Mouse (Mus musculus) forebrain, embryonic 11.5 days (tissue): ENCODE measurements at regions not wholly inside any gene's neighbourhood (a gene's known extent, or its start where the extent isn't known, plus 50 kb on each side); places are given as distances from the start of the nearest gene placed in this dataset.
A peak's percentile ranks its signal among the peaks of the same experiment; 100 is the strongest.

Experiments
- ATAC-seq: fragments of 200-750 bp; cut with Nextera tagmentation; replicated peaks from 2 replicates; pipeline ENCODE4 v1.8.0; 2017; ENCODE audit warnings: moderate TSS enrichment; ENCODE audit not compliant: low FRiP score
- DNase-seq: peaks from one replicate; pipeline ENCODE4 v3.0.0-alpha.2; 2017; ENCODE audit warnings: low spot score
- H3K27ac ChIP-seq: fragments of 300-500 bp; sonication (generic); 2 replicates; pipeline ENCODE4 v1.5.1; 2014; ENCODE audit warnings: low read depth, low read length
- H3K27me3 ChIP-seq: fragments of 300-500 bp; sonication (generic); 2 replicates; pipeline ENCODE4 v1.6.1; 2014; ENCODE audit warnings: mild to moderate bottlenecking, low read length, mixed read lengths; ENCODE audit not compliant: control insufficient read depth, insufficient read depth
- H3K36me3 ChIP-seq: fragments of 300-500 bp; sonication (generic); 2 replicates; pipeline ENCODE4 v1.6.1; 2014; ENCODE audit warnings: mild to moderate bottlenecking, low read length, moderate library complexity, mixed read lengths; ENCODE audit not compliant: control insufficient read depth, insufficient read depth
- H3K4me1 ChIP-seq: fragments of 300-500 bp; sonication (generic); replicated peaks from 2 replicates; pipeline ENCODE4 v1.6.1; 2014; ENCODE audit warnings: low read length, mixed read lengths; ENCODE audit not compliant: control insufficient read depth, insufficient read depth
- H3K4me2 ChIP-seq: fragments of 300-500 bp; sonication (generic); 2 replicates; pipeline ENCODE4 v1.6.1; 2014; ENCODE audit warnings: low read depth, mild to moderate bottlenecking, low read length, moderate library complexity, mixed read lengths; ENCODE audit not compliant: severe bottlenecking
- H3K4me3 ChIP-seq: fragments of 300-500 bp; sonication (generic); 2 replicates; pipeline ENCODE4 v1.5.1; 2014; ENCODE audit warnings: low read depth, low read length
- H3K9ac ChIP-seq: fragments of 300-500 bp; sonication (generic); 2 replicates; pipeline ENCODE4 v1.6.1; 2014; ENCODE audit warnings: low read length
- H3K9me3 ChIP-seq: fragments of 300-500 bp; sonication (generic); 2 replicates; pipeline ENCODE4 v1.6.1; 2016; ENCODE audit warnings: low read length, mixed read lengths; ENCODE audit not compliant: control insufficient read depth
- WGBS: fragments of 180-500 bp; shearing (Covaris S2); extraction: QIAGEN DNeasy Blood & Tissue Kit; methylation state at CpG from one replicate; pipeline ENCODE4 v1.1.7; 2014; 5-methylcytosine and 5-hydroxymethylcytosine counted together

GRCm38 (mm10) chr9:101413071-101413633 lies 161.6 kb upstream of the Ppp2r3a start:
- ATAC-seq (no peak), DNase-seq (no peak)
- Histone ChIP-seq H3K4me1 (no peaks in the 10 kb centered on the region), H3K27me3 (no peaks in the 10 kb centered on the region), H3K9me3 (no peaks in the 10 kb centered on the region), H3K27ac (no peak overlapping the region), H3K9ac (no peak overlapping the region), H3K36me3 (no peaks in the 10 kb centered on the region), H3K4me2 (no peak overlapping the region), H3K4me3 (no peak overlapping the region)
- 92% methylated on average over 3 of the region's 3 CpGs for WGBS

DNA sequence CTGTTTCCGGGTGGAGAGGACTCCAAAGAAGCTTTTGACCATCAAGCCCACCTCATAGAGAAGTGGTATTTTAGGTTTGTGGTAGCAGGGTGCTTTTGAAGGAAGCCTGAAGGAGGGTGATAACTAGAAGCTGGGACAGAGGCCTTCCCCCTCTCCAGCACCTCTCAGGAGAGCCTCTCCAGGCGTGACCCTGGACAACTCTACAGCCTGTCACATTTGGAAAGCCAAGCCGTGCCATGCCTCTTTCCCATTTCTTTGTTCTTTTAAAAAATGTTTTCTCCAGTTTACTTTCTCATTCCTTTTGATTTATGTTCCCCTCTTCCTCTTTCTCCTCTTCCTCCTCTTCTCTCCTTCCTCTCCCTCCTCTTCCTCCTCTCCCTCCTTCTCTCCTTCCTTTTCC lies 160.4 kb upstream of the Ppp2r3a start:
- ATAC-seq (no peak), DNase-seq (no peak)
- H3K4me2 ChIP-seq = no peak overlapping the region

GRCm38 (mm10) chr9:101411532-101411880 lies 159.9 kb upstream of the Ppp2r3a start:
- DNase-seq (no peak), ATAC-seq (no peak)
- Histone ChIP-seq H3K27me3 (no peaks in the 10 kb centered on the region), H3K36me3 (no peaks in the 10 kb centered on the region), H3K9me3 (no peaks in the 10 kb centered on the region), H3K4me2 (no peak overlapping the region), H3K9ac (no peak overlapping the region), H3K4me3 (no peak overlapping the region), H3K4me1 (0 out of 2 replicates have a peak, but pooled peaks cover 2% of the 10 kb centered on the region), H3K27ac (no peak overlapping the region)
- WGBS = 79% methylated on average over 5 of the region's 5 CpGs

More for the DNA sequence above, 160.4 kb upstream of the Ppp2r3a start:
- Histone ChIP-seq H3K9ac (no peak overlapping the region), H3K36me3 (no peaks in the 10 kb centered on the region), H3K4me1 (0 out of 2 replicates have a peak, but pooled peaks cover 2% of the 10 kb centered on the region), H3K27ac (no peak overlapping the region), H3K27me3 (no peaks in the 10 kb centered on the region), H3K4me3 (no peak overlapping the region), H3K9me3 (no peaks in the 10 kb centered on the region)
- 95% methylated on average over 3 of the region's 3 CpGs for WGBS

GRCm38 (mm10) chr9:101410783-101411531 lies 159.4 kb upstream of the Ppp2r3a start:
- DNase-seq = no peak
- WGBS = 78% methylated on average over 21 of the region's 21 CpGs
- no peak overlapping the region for H3K4me3 ChIP-seq
- H3K27ac ChIP-seq = no peak overlapping the region
- H3K9ac ChIP-seq = no peak overlapping the region
- no peaks in the 10 kb centered on the region for H3K27me3 ChIP-seq
- H3K36me3 ChIP-seq = no peaks in the 10 kb centered on the region
- no peaks in the 10 kb centered on the region for H3K9me3 ChIP-seq
- H3K4me1 ChIP-seq = 0 out of 2 replicates have a peak, but pooled peaks cover 2% of the 10 kb centered on the region
- ATAC-seq = no peak
- no peak overlapping the region for H3K4me2 ChIP-seq

- H3K36me3 ChIP-seq = no peaks in the 10 kb centered on the region
- no peak overlapping the region for H3K27ac ChIP-seq
- H3K9ac ChIP-seq = no peak overlapping the region
- no peaks in the 10 kb centered on the region for H3K9me3 ChIP-seq
- 80% methylated on average over 3 of the region's 3 CpGs for WGBS
- no peak overlapping the region for H3K4me2 ChIP-seq
- H3K27me3 ChIP-seq = no peaks in the 10 kb centered on the region
- H3K4me3 ChIP-seq = no peak overlapping the region
- no peak for ATAC-seq
- no peak for DNase-seq
- 0 out of 2 replicates have a peak, but pooled peaks cover 2% of the 10 kb centered on the region for H3K4me1 ChIP-seq
Observed at GRCm38 (mm10) chr9:101410348-101410747, 158.8 kb upstream of the Ppp2r3a start.

DNA sequence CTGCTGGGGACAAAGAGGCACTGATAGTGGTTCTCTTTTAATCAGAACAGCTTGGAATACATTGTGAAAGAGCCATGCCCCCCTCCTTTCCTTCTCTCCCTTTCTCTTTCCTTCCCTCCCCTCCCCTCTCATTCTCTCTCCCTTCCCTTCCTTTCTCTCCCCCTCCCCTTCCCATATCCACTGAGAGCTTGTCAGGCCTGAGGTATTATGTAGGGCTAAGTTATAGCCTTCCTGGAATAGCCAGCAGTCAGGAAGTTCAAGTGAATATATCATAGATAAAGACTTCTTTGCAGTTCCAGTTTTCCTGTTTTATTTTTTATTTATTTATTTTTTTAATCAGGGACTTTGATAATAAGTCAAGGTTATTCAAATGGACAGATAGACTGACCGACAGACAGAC lies 156.5 kb upstream of the Ppp2r3a start:
- Histone ChIP-seq H3K27me3 (no peaks in the 10 kb centered on the region), H3K9me3 (no peaks in the 10 kb centered on the region), H3K27ac (no peak overlapping the region), H3K4me1 (peaks cover 5% of the 10 kb centered on the region; the same call in 1 of the 2 replicates), H3K36me3 (no peaks in the 10 kb centered on the region), H3K4me3 (no peak overlapping the region), H3K4me2 (no peak overlapping the region), H3K9ac (no peak overlapping the region)
- WGBS = 92% methylated on average over 1 of the region's 1 CpGs
- ATAC-seq = no peak
- no peak for DNase-seq

GRCm38 (mm10) chr9:101407141-101407540 lies 155.5 kb upstream of the Ppp2r3a start:
- H3K36me3 ChIP-seq = no peaks in the 10 kb centered on the region
- 69% methylated on average over 5 of the region's 5 CpGs for WGBS
- H3K27ac ChIP-seq = no peak overlapping the region
- no peak overlapping the region for H3K4me2 ChIP-seq
- H3K9me3 ChIP-seq = no peaks in the 10 kb centered on the region
- H3K4me3 ChIP-seq = no peak overlapping the region
- H3K27me3 ChIP-seq = no peaks in the 10 kb centered on the region
- DNase-seq = no peak
- no peak for ATAC-seq
- H3K9ac ChIP-seq = no peak overlapping the region
- peaks cover 5% of the 10 kb centered on the region; the same call in 1 of the 2 replicates for H3K4me1 ChIP-seq

GRCm38 (mm10) chr9:101404441-101405081 lies 153.0 kb upstream of the Ppp2r3a start:
- H3K27ac ChIP-seq = no peak overlapping the region

More at GRCm38 (mm10) chr9:101404441-101405081, 153.0 kb upstream of the Ppp2r3a start:
- WGBS = 63% methylated on average over 13 of the region's 13 CpGs
- no peaks in the 10 kb centered on the region for H3K9me3 ChIP-seq
- no peaks in the 10 kb centered on the region for H3K36me3 ChIP-seq
- ATAC-seq (peak; percentile 56; the same call in 1 of the 2 replicates), DNase-seq (no peak)
- H3K4me3 ChIP-seq = no peak overlapping the region
- H3K4me1 ChIP-seq = peaks cover 5% of the 10 kb centered on the region; the same call in 1 of the 2 replicates
- H3K4me2 ChIP-seq = no peak overlapping the region
- H3K27me3 ChIP-seq = no peaks in the 10 kb centered on the region
- H3K9ac ChIP-seq = no peak overlapping the region
